Mouse (Mus musculus) bone marrow macrophage, adult 2 months (primary cell): Measurements from ENCODE around the gene Naa40. TPM values are rescaled to one million over a fixed set of nuclear protein-coding genes. Genes with fewer than 3 reads are reported as not detected.

ENCODE experiments used
- H3K27ac ChIP-seq: 2 replicates; pipeline ENCODE4 v1.5.1; 2012; ENCODE audit warnings: low read depth, low read length; ENCODE audit not compliant: insufficient read depth
- H3K4me1 ChIP-seq: 2 replicates; pipeline ENCODE4 v1.6.1; 2012; ENCODE audit warnings: low read length; ENCODE audit not compliant: control insufficient read depth, insufficient read depth
- H3K4me3 ChIP-seq: 2 replicates; pipeline ENCODE4 v1.5.1; 2012; ENCODE audit warnings: mild to moderate bottlenecking, low read length, moderate library complexity; ENCODE audit not compliant: insufficient read depth
- CTCF ChIP-seq: IDR thresholded peaks from 2 replicates; pipeline ENCODE4 v1.5.1; 2012; ENCODE audit warnings: low read depth, mild to moderate bottlenecking, low read length, moderate library complexity
- POLR2A ChIP-seq: IDR thresholded peaks from 2 replicates; pipeline ENCODE4 v1.6.1; 2012; ENCODE audit warnings: mild to moderate bottlenecking, low read depth, low read length, borderline replicate concordance
- polyA plus RNA-seq: library from polyadenylated mRNA; stranded (reverse); fragments of >200 nt; gene quantifications from 2 replicates; pipeline ENCODE4 v1.2.4, GENCODE M21; 2012; ENCODE audit not compliant: missing spikeins, insufficient read depth, insufficient read length

Naa40 gene
- polyA plus RNA-seq, 1 experiment: 27.4 TPM

DNA sequence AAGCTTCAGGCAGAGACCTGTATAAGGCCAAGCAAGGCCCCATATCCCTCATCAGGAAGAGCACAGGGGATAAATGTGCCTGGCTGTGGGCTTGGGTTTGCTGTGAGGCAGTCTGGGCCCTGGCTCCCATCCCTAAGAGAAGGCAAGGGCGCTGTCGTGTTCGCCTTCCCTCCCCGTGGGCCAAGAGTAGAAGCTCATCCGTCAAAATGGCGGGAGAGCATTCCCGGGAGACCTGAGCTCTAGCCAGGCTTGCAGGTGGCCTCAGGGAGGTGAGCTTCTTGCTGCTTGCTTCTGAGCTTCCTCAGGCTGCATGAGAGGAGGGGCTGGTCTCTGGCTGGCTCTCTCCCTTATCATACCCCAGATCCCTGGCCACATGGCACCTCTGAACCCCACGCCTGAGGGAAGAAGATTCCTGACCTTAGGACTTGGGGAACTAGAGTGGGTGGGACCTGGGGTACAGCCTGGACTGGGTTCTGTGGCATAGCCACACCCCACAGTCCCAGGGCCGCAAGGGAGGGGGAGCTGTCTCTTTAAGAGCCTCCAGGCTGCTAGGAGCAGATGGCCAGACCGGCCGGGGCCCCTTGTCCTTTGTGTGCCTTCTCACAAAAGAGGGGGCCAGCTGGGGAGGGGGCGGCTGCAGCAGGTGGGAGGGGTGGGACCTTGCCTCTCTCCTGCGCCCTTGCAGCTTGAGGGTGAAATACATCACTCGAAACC, 24.7 kb upstream of the Naa40 start:
- H3K27ac ChIP-seq: no peak overlapping the region
- peaks cover 7% of the 10 kb centered on the region for H3K4me1 ChIP-seq
- no peak overlapping the region for H3K4me3 ChIP-seq
- TF ChIP-seq CTCF: no peak
- no peak for TF ChIP-seq POLR2A

DNA sequence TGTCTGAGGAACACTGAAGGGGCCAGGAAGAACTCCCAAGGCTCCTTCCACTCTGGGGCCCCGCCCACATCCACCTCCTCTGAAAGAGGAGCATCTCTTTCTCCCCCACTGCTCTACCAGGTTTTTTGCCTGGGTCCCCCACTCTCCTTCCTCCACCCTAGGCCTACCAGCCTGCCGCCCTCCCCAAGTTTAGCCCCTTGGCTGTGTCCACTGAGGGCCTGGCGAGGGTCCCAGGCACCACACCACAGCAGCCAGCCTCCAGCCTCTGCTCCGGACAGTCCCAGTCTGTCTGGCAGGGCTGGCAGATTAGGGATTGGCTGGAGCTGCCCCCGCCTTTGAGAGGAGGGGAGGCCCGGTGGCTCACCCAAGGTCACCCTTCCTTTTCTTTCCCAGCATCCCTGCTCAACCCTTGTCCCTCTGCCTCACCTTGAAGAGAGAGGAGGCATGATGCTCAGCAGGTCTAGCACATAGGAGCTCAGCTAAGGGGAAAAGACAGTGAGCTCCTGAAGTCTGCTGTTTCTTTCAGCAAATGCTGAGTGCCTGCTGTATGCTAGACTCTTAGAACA, 23.9 kb upstream of the Naa40 start:
- TF ChIP-seq CTCF (no peak), POLR2A (no peak)
- H3K4me1 ChIP-seq: peaks cover 7% of the 10 kb centered on the region

DNA sequence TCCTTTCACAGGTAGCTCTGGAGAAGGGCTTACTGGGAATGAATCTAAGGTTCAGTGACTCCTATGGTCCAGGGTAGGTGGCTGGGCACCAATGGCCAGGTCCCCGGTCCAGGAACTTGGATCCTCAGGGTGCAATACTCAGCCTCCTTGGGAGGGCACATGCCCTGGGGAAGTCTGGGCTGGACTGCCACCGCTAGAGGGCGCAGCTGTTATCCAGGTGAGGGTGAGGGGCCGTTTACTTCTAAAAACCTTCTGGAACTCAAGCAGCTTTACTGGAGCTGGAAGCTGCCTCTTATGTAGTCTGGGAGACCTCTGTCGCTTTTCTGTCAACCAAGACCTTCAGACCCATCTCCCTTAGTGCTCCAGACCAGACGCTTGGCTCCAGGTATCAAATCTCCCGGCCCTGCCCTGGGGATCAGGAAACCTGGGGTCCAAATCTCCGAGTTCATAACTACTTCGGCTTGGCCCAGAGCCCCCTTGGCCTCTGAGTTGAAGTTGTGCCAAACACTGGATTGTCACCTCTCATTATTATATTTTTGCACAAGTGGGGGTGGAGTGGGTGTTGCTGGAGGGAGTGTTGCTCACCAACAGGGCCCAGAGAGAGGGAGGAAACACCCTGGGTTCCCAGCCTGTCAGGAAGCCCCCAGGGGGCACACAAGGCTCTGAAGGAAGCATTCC, 23.2 kb upstream of the Naa40 start:
- Histone ChIP-seq H3K27ac (no peak overlapping the region), H3K4me1 (peaks cover 5% of the 10 kb centered on the region)

More for the DNA sequence above, 23.9 kb upstream of the Naa40 start:
- H3K4me3 ChIP-seq: no peak overlapping the region
- H3K27ac ChIP-seq: no peak overlapping the region

DNA sequence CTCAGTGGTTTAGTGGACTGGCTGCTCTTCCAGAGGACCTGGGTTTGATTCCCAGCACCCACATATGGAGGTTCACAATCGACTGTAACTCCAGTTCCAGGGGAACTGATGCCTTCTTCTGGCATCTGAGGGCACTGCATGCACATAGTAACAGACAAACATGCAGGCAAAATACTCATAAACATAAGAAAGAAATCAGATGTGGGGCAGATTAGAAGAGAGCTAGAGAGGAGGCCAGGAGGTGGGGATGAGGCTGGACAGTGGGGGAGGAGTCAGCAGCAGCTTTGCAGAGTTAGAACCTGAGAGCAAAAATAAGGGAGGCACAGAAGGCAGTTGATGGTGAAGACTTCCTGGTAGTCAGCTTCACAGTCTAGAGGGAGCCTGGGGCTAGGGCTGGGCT, 21.6 kb upstream of the Naa40 start:
- TF ChIP-seq CTCF: no peak
- no peak for TF ChIP-seq POLR2A
- no peak overlapping the region for H3K27ac ChIP-seq
- H3K4me1 ChIP-seq: peaks cover 2% of the 10 kb centered on the region
- H3K4me3 ChIP-seq: no peak overlapping the region

More for the DNA sequence above, 23.2 kb upstream of the Naa40 start:
- TF ChIP-seq POLR2A (no peak), CTCF (peak; percentile 88)
- H3K4me3 ChIP-seq: no peak overlapping the region

DNA sequence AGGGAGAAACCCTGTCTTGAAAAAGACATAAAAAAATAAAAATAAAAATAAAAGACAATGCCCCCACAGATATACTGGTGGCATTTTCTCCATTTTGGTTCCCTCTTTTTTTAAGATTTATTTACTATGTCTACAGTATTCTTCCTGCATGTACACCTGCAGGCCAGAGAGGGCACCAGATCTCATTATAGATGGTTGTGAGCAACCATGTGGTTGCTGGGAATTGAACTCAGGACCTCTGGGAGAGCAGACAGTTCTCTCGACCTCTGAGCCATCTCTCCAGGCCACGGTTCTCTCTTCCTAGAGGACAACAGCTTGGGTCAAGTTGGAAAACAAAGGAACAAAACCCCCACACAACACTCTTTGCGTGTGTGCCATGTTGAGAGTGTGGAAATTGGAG, 21.0 kb upstream of the Naa40 start:
- Histone ChIP-seq H3K27ac (no peak overlapping the region), H3K4me3 (no peak overlapping the region), H3K4me1 (no peaks in the 10 kb centered on the region; the same call in 1 of the 2 replicates)
- TF ChIP-seq POLR2A (no peak), CTCF (no peak)

DNA sequence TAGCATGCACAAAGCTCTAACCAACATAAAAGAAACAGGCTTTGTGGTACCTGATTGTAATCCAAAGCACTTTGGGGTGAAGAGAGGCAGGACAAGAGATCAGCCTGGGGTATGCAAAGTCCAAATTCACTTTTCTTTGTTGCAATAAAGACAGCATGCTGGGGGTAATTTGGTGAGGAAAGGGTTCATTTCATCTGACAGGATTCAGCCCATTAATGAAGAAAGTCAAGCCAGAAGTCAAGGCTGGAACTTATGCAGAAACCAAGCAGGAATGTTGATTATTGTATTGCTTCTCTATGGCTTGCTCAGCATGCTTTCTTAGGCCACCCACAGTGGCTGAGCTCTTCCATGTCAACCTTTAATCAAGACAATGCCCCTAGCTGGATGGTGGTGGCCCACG, 20.5 kb upstream of the Naa40 start:
- Histone ChIP-seq H3K4me3 (no peak overlapping the region), H3K4me1 (no peaks in the 10 kb centered on the region), H3K27ac (no peak overlapping the region)
- no peak for TF ChIP-seq CTCF
- no peak for TF ChIP-seq POLR2A

DNA sequence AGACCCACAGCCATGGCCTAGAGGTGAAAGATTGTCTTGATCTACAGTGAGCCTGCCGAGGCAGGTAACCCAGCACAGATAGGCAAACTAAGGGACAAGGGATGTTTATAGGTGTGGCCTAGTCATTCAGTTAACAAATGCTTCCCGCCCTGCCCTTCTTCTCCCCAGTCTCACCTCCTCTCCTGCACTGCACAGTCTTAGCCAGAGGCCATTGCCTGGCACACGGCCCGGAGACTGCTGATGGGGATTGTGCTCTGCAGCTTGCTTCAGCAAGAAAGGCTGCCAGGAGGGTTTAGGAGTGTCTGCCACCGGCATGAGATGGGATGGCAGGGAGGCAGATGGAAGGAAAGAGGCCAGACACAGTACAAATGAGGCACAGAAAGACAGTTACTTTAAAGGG, 16.9 kb upstream of the Naa40 start:
- Histone ChIP-seq H3K27ac (no peak overlapping the region), H3K4me1 (no peaks in the 10 kb centered on the region), H3K4me3 (no peak overlapping the region)
- TF ChIP-seq CTCF (no peak), POLR2A (no peak)

DNA sequence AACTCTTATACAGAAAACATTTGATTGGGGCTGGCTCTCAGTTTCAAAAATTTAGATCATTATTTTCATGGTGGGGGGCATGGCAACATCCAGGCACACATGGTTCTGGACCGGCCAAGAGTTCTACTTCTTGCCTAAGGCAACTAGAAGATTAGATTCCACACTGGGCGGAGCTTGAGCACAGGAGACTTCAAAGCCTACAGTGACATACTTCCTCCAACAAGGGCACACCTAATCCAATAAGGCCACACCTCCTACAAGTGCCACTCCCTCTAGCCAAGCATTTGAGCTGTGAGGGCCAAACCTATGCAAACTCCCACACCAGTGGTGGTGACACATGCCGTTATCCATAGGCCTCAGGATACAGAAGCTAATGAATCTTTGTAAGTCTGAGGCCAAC, 5.0 kb upstream of the Naa40 start:
- Histone ChIP-seq H3K27ac (no peak overlapping the region), H3K4me1 (0 out of 2 replicates have a peak, but pooled peaks cover 2% of the 10 kb centered on the region), H3K4me3 (no peak overlapping the region)
- no peak for TF ChIP-seq POLR2A
- TF ChIP-seq CTCF: no peak

DNA sequence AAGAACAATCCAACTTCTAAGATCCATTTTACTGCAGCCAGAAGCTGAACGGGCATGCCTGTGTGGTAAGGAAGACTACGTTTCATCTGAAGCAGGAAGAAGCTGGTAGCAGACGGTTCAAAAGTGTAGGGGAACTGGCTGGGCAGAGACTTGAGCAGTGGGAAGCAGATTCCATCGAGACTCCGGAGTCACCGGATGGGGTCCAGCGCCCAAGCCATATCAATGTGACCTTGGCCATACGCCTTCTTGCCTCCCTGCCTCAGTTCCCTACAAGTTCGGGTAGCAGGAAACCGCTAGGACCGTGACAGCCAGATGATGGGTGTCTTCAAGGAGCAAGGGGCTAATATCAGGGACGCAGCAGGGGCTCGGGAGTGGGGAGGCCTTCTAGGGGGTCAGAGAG, 692 bp downstream of the Naa40 start:
- Histone ChIP-seq H3K4me1 (peaks cover 8% of the 10 kb centered on the region; the same call in 1 of the 2 replicates), H3K27ac (peak overlapping the region; percentile 77), H3K4me3 (peak overlapping the region; percentile 81)
- no peak for TF ChIP-seq CTCF
- TF ChIP-seq POLR2A: no peak

DNA sequence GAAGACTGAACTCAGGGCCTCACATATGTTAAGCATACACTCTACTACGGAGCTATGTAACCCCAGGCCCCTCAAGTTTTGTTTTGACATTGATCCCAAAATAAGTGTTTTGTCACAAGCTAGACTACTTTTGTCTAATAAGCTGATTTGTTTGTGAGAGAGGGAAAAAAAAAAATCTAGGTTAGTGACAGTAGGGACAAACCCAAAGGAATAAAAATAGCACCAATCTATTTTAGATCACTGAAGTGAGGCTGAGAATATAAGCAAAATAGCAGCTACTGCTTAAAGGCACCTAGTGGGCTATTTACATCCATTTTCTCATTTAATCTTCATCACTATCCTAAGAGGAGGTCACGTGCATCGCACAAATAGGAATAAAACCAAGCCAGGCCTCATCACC, 1.4 kb downstream of the Naa40 start:
- Histone ChIP-seq H3K4me3 (peak overlapping the region; percentile 81), H3K27ac (no peak overlapping the region), H3K4me1 (peaks cover 8% of the 10 kb centered on the region; the same call in 1 of the 2 replicates)
- TF ChIP-seq CTCF (no peak), POLR2A (no peak)
